Mouse (Mus musculus): ENCODE measurements around the gene Ptpn12. TPM values are rescaled to one million over a fixed set of nuclear protein-coding genes. Genes with fewer than 3 reads are reported as not detected.

The Ptpn12 gene
- polyA plus RNA-seq, 1 experiment from 2014 or later: 29.7 TPM

- Histone ChIP-seq H3K4me2 (ENCODE audit: low read depth, low read length) (no peak overlapping the region), H3K9ac (replicated peaks; ENCODE audit: low read depth, low read length) (no peak overlapping the region), H3K36me3 (ENCODE audit: control insufficient read depth, insufficient read depth, low read length) (peaks cover 57% of the 10 kb centered on the region), H3K9me3 (ENCODE audit: control insufficient read depth, low read length) (no peaks in the 10 kb centered on the region), H3K4me3 (ENCODE audit: low read depth, low read length) (no peak overlapping the region), H3K27ac (ENCODE audit: low read depth, low read length) (no peak overlapping the region), H3K27me3 (ENCODE audit: control insufficient read depth, insufficient read depth, low read length) (no peaks in the 10 kb centered on the region), H3K4me1 (ENCODE audit: control insufficient read depth, insufficient read depth, low read length) (no peaks in the 10 kb centered on the region)
- 92% methylated on average over 6 of the region's 6 CpGs for WGBS
- no peak for ATAC-seq (ENCODE audit: low read depth)
Observed at GRCm38 (mm10) chr5:20997555-20997954, 58.2 kb downstream of the Ptpn12 start.

GRCm38 (mm10) chr5:20990062-20990809 lies 65.5 kb downstream of the Ptpn12 start:
- 97% methylated on average over 8 of the region's 8 CpGs for WGBS
- no peak overlapping the region for H3K27ac ChIP-seq (ENCODE audit: low read depth, low read length)
- H3K27me3 ChIP-seq (ENCODE audit: control insufficient read depth, insufficient read depth, low read length): no peaks in the 10 kb centered on the region
- no peak overlapping the region for H3K9ac ChIP-seq (replicated peaks; ENCODE audit: low read depth, low read length)
- H3K4me3 ChIP-seq (ENCODE audit: low read depth, low read length): no peak overlapping the region
- H3K9me3 ChIP-seq (ENCODE audit: control insufficient read depth, low read length): no peaks in the 10 kb centered on the region
- ATAC-seq (ENCODE audit: low read depth): no peak
- no peak overlapping the region for H3K4me2 ChIP-seq (ENCODE audit: low read depth, low read length)
- no peaks in the 10 kb centered on the region for H3K4me1 ChIP-seq (ENCODE audit: control insufficient read depth, insufficient read depth, low read length)
- peaks cover 40% of the 10 kb centered on the region for H3K36me3 ChIP-seq (ENCODE audit: control insufficient read depth, insufficient read depth, low read length)

GRCm38 (mm10) chr5:20986271-20986670 lies 69.4 kb downstream of the Ptpn12 start:
- H3K27ac ChIP-seq (ENCODE audit: low read depth, low read length): no peak overlapping the region
- peaks cover 34% of the 10 kb centered on the region for H3K36me3 ChIP-seq (ENCODE audit: control insufficient read depth, insufficient read depth, low read length)
- H3K27me3 ChIP-seq (ENCODE audit: control insufficient read depth, insufficient read depth, low read length): no peaks in the 10 kb centered on the region
- whole genome bisulfite sequencing: 94% methylated on average over 8 of the region's 8 CpGs
- no peak for ATAC-seq (ENCODE audit: low read depth)
- no peak overlapping the region for H3K4me2 ChIP-seq (ENCODE audit: low read depth, low read length)
- no peak overlapping the region for H3K4me3 ChIP-seq (ENCODE audit: low read depth, low read length)
- H3K4me1 ChIP-seq (ENCODE audit: control insufficient read depth, insufficient read depth, low read length): no peaks in the 10 kb centered on the region
- H3K9me3 ChIP-seq (ENCODE audit: control insufficient read depth, low read length): no peaks in the 10 kb centered on the region
- H3K9ac ChIP-seq (replicated peaks; ENCODE audit: low read depth, low read length): no peak overlapping the region

- H3K4me1 ChIP-seq (ENCODE audit: control insufficient read depth, insufficient read depth, low read length): no peaks in the 10 kb centered on the region
- no peaks in the 10 kb centered on the region for H3K9me3 ChIP-seq (ENCODE audit: control insufficient read depth, low read length)
- H3K9ac ChIP-seq (replicated peaks; ENCODE audit: low read depth, low read length): no peak overlapping the region
- H3K27me3 ChIP-seq (ENCODE audit: control insufficient read depth, insufficient read depth, low read length): no peaks in the 10 kb centered on the region
- no peak overlapping the region for H3K4me3 ChIP-seq (ENCODE audit: low read depth, low read length)
- peaks cover 13% of the 10 kb centered on the region for H3K36me3 ChIP-seq (ENCODE audit: control insufficient read depth, insufficient read depth, low read length)
- no peak overlapping the region for H3K4me2 ChIP-seq (ENCODE audit: low read depth, low read length)
- no peak overlapping the region for H3K27ac ChIP-seq (ENCODE audit: low read depth, low read length)
- ATAC-seq (ENCODE audit: low read depth): no peak
Observed at GRCm38 (mm10) chr5:20983505-20983904, 72.2 kb downstream of the Ptpn12 start.

GRCm38 (mm10) chr5:20974690-20975089 lies 81.0 kb downstream of the Ptpn12 start:
- no peaks in the 10 kb centered on the region for H3K9me3 ChIP-seq (ENCODE audit: control insufficient read depth, low read length)
- no peak overlapping the region for H3K4me2 ChIP-seq (ENCODE audit: low read depth, low read length)
- H3K27me3 ChIP-seq (ENCODE audit: control insufficient read depth, insufficient read depth, low read length): no peaks in the 10 kb centered on the region
- WGBS: 81% methylated on average over 4 of the region's 4 CpGs
- no peak for ATAC-seq (ENCODE audit: low read depth)
- no peak overlapping the region for H3K27ac ChIP-seq (ENCODE audit: low read depth, low read length)
- no peaks in the 10 kb centered on the region for H3K36me3 ChIP-seq (ENCODE audit: control insufficient read depth, insufficient read depth, low read length)
- no peaks in the 10 kb centered on the region for H3K4me1 ChIP-seq (ENCODE audit: control insufficient read depth, insufficient read depth, low read length)
- no peak overlapping the region for H3K9ac ChIP-seq (replicated peaks; ENCODE audit: low read depth, low read length)
- no peak overlapping the region for H3K4me3 ChIP-seq (ENCODE audit: low read depth, low read length)

- Histone ChIP-seq H3K9ac (replicated peaks; ENCODE audit: low read depth, low read length) (no peak overlapping the region), H3K27me3 (ENCODE audit: control insufficient read depth, insufficient read depth, low read length) (no peaks in the 10 kb centered on the region), H3K4me3 (ENCODE audit: low read depth, low read length) (no peak overlapping the region), H3K4me2 (ENCODE audit: low read depth, low read length) (no peak overlapping the region), H3K9me3 (ENCODE audit: control insufficient read depth, low read length) (no peaks in the 10 kb centered on the region), H3K27ac (ENCODE audit: low read depth, low read length) (no peak overlapping the region), H3K4me1 (ENCODE audit: control insufficient read depth, insufficient read depth, low read length) (no peaks in the 10 kb centered on the region), H3K36me3 (ENCODE audit: control insufficient read depth, insufficient read depth, low read length) (no peaks in the 10 kb centered on the region)
- ATAC-seq (ENCODE audit: low read depth): no peak
- 7% methylated on average over 6 of the region's 7 CpGs for WGBS
Observed at GRCm38 (mm10) chr5:20973999-20974398, 81.7 kb downstream of the Ptpn12 start.

- Histone ChIP-seq H3K27me3 (ENCODE audit: control insufficient read depth, insufficient read depth, low read length) (no peaks in the 10 kb centered on the region), H3K4me1 (ENCODE audit: control insufficient read depth, insufficient read depth, low read length) (no peaks in the 10 kb centered on the region), H3K9ac (replicated peaks; ENCODE audit: low read depth, low read length) (no peak overlapping the region), H3K4me2 (ENCODE audit: low read depth, low read length) (no peak overlapping the region), H3K9me3 (ENCODE audit: control insufficient read depth, low read length) (no peaks in the 10 kb centered on the region), H3K4me3 (ENCODE audit: low read depth, low read length) (no peak overlapping the region), H3K27ac (ENCODE audit: low read depth, low read length) (no peak overlapping the region), H3K36me3 (ENCODE audit: control insufficient read depth, insufficient read depth, low read length) (no peaks in the 10 kb centered on the region)
- ATAC-seq (ENCODE audit: low read depth): no peak
- WGBS: 62% methylated on average over 5 of the region's 5 CpGs
Observed at GRCm38 (mm10) chr5:20973069-20973468, 82.6 kb downstream of the Ptpn12 start.

GRCm38 (mm10) chr5:20968963-20969362 lies 86.7 kb downstream of the Ptpn12 start:
- no peak for ATAC-seq (ENCODE audit: low read depth)
- Histone ChIP-seq H3K9ac (replicated peaks; ENCODE audit: low read depth, low read length) (no peak overlapping the region), H3K9me3 (ENCODE audit: control insufficient read depth, low read length) (no peaks in the 10 kb centered on the region), H3K4me3 (ENCODE audit: low read depth, low read length) (no peak overlapping the region), H3K27ac (ENCODE audit: low read depth, low read length) (no peak overlapping the region), H3K4me1 (ENCODE audit: control insufficient read depth, insufficient read depth, low read length) (no peaks in the 10 kb centered on the region), H3K36me3 (ENCODE audit: control insufficient read depth, insufficient read depth, low read length) (no peaks in the 10 kb centered on the region), H3K4me2 (ENCODE audit: low read depth, low read length) (no peak overlapping the region), H3K27me3 (ENCODE audit: control insufficient read depth, insufficient read depth, low read length) (no peaks in the 10 kb centered on the region)
- 63% methylated on average over 9 of the region's 9 CpGs for WGBS

- ATAC-seq (ENCODE audit: low read depth): 0 out of 2 replicates have a peak, but pooled peaks have one; percentile 11
- WGBS: 78% methylated on average over 9 of the region's 9 CpGs
Observed at GRCm38 (mm10) chr5:20968493-20968892, 87.2 kb downstream of the Ptpn12 start.

More at GRCm38 (mm10) chr5:20968493-20968892, 87.2 kb downstream of the Ptpn12 start:
- H3K27ac ChIP-seq (ENCODE audit: low read depth, low read length): no peak overlapping the region
- H3K4me3 ChIP-seq (ENCODE audit: low read depth, low read length): no peak overlapping the region
- H3K27me3 ChIP-seq (ENCODE audit: control insufficient read depth, insufficient read depth, low read length): no peaks in the 10 kb centered on the region
- H3K4me2 ChIP-seq (ENCODE audit: low read depth, low read length): no peak overlapping the region
- H3K36me3 ChIP-seq (ENCODE audit: control insufficient read depth, insufficient read depth, low read length): no peaks in the 10 kb centered on the region
- H3K4me1 ChIP-seq (ENCODE audit: control insufficient read depth, insufficient read depth, low read length): no peaks in the 10 kb centered on the region
- H3K9me3 ChIP-seq (ENCODE audit: control insufficient read depth, low read length): no peaks in the 10 kb centered on the region
- H3K9ac ChIP-seq (replicated peaks; ENCODE audit: low read depth, low read length): no peak overlapping the region

Measured in neural tube, embryonic 14.5 days (tissue).